Mouse (Mus musculus): ENCODE results near the gene Bnip1.

Gene Bnip1

GRCm38 (mm10) chr17:26839718-26840438, 59.0 kb downstream of the Bnip1 start:
- no peak for DNase-seq (ENCODE audit: low read depth, low spot score)

DNA sequence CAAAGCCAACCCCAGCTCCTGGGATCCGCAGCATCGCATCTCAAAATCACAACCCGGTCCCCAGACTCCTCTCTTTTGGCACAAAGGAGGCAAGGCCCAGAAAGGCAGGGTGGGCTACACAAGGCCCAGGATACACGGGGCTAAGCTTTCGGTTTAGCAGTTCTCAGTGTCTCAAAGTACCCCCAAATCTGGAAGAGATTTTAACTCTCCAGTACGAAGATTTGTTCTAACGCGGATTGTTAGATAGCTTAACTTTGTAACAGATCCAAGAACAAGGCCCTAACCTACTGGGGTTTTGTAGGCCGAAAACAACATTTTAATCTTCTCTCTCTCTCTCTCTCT, 59.5 kb downstream of the Bnip1 start:
- DNase-seq (ENCODE audit: low read depth, low spot score): no peak

DNA sequence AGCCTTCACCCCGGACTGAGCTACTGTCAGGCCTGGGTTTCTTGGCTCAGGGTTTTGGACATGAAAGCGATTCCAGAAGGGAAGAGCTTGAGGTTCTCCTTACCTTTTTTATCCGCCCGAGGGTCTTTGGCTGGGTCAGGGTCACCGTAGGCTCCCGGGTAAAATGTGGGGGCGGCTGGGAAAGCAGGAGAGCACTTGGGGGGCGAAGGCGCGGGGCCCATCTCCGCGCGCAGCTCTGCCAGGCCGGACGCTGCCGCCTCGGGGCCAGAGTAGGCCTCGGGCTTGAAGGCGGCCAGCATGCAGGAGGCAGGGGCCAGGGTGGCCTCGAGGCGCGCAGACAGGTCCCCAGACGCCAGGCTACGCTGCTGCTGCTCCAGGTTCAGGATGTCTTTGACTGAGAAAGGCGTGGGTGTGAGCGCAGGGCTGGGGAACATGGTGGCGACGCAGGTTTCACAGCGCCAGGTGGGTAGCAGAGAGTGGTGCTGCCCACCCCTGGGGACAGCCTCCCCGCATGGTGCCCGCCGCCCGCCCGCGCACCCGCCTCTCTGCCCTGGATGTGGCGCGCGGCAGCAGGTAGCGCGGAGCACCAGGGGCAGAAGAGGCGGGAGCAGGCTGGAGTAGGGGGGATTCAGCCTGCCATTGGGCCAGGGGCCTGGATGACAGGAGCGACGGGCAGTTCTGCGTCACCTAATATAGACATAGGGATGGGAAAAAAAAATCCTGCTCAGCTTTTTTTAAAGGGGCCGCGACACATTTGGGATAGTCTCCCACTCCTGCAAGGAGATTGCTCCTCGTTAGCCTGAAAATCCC, 60.3 kb downstream of the Bnip1 start:
- DNase-seq (ENCODE audit: low read depth, low spot score): no peak

DNA sequence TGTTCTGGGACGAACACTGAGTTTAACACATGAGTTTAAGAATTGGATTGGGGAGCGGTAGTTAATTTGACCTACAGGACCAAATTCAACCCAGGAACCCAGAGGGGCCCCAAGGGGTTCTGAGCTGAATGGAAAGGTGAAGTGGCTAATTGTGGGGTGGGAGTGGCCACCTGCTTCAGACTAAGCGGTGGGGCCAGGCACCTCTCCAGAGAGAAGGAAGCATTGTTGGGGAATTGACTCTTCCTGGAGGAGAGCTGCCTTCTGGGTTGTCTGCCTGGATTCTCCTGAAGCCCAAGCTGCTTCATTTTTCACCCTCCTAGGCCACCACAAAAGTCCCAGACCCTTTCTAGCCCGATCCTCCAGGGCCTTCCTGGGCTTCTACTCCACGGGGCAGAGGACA, 61.1 kb downstream of the Bnip1 start:
- no peak for DNase-seq (ENCODE audit: low read depth, low spot score)
